Mouse (Mus musculus) CH12.LX (cell line): ENCODE data around the gene Rps27rt. TPM values are rescaled to one million over a fixed set of nuclear protein-coding genes. Genes with fewer than 3 reads are reported as not detected.
"Not testable (repeated sequence)": the region's sequence is repeated elsewhere in the genome, so short reads cannot be mapped to it uniquely, and the experiment has no call there.

Experiments
- DNase-seq: peaks from one replicate; pipeline ENCODE4 v3.0.0-alpha.2; 2013; ENCODE audit errors: extremely low read depth
- H3K27ac ChIP-seq: 2 replicates; pipeline ENCODE4 v1.5.1; 2012; ENCODE audit warnings: low read depth, mild to moderate bottlenecking, control low read depth, moderate library complexity; ENCODE audit not compliant: insufficient read depth
- H3K27me3 ChIP-seq: replicated peaks from 2 replicates; pipeline ENCODE3; 2012; ENCODE audit warnings: inconsistent platforms
- H3K36me3 ChIP-seq, 2 experiments: replicated peaks in 1 of 2; 2 replicates each; pipeline versions ENCODE3 to v1.6.1; 2012; ENCODE audit warnings: inconsistent platforms in 1 of 2, low read length in 1 of 2, mild to moderate bottlenecking in 1 of 2, mixed read lengths in 1 of 2, moderate library complexity in 1 of 2; ENCODE audit not compliant: control insufficient read depth in 1 of 2, insufficient read depth in 1 of 2
- H3K4me1 ChIP-seq, 2 experiments: 2 replicates each; pipeline ENCODE4 v1.6.1; 2012; ENCODE audit warnings: inconsistent platforms in 1 of 2, moderate library complexity in 1 of 2; ENCODE audit not compliant: insufficient read depth in 2 of 2, control insufficient read depth in 1 of 2
- H3K4me2 ChIP-seq: 2 replicates; pipeline ENCODE4 v1.6.1; 2012; ENCODE audit warnings: low read depth, mild to moderate bottlenecking, control low read depth; ENCODE audit not compliant: poor library complexity, insufficient read depth, severe bottlenecking
- H3K4me3 ChIP-seq, 3 experiments: fragments of 150-350 bp in 1 of 3; sonication (generic) in 1 of 3; replicated peaks in 1 of 3; 2 replicates each; pipeline versions ENCODE3 to v1.5.1; 2011 to 2012; ENCODE audit warnings: low read depth in 2 of 3, low read length in 2 of 3, mild to moderate bottlenecking in 2 of 3, moderate library complexity in 2 of 3, control low read depth in 1 of 3, improper control_type of control experiment in 1 of 3, inconsistent platforms in 1 of 3, mixed read lengths in 1 of 3; ENCODE audit not compliant: poor library complexity in 1 of 3
- H3K79me2 ChIP-seq: replicated peaks from 2 replicates; pipeline ENCODE4 v1.6.1; 2012; ENCODE audit warnings: mild to moderate bottlenecking, moderate library complexity; ENCODE audit not compliant: control insufficient read depth, poor library complexity, insufficient read depth, severe bottlenecking; ENCODE audit errors: extremely low read depth
- H3K9ac ChIP-seq: 2 replicates; pipeline ENCODE4 v1.6.1; 2012; ENCODE audit warnings: low read depth, mild to moderate bottlenecking, control low read depth, moderate library complexity; ENCODE audit not compliant: insufficient read depth
- H3K9me3 ChIP-seq: replicated peaks from 2 replicates; pipeline ENCODE3; 2012; ENCODE audit warnings: low read length, inconsistent platforms, mixed read lengths
- E2F4 ChIP-seq: IDR thresholded peaks from 2 replicates; pipeline ENCODE4 v1.6.1; 2011; ENCODE audit warnings: low read depth, low read length, improper control_type of control experiment; ENCODE audit not compliant: insufficient replicate concordance
- GABPA ChIP-seq: IDR thresholded peaks from 2 replicates; pipeline ENCODE4 v1.6.1; 2012; ENCODE audit warnings: low read depth, low read length, improper control_type of control experiment, inconsistent platforms; ENCODE audit not compliant: insufficient replicate concordance
- HCFC1 ChIP-seq: IDR thresholded peaks from 2 replicates; pipeline ENCODE4 v1.6.1; 2012; ENCODE audit warnings: low read depth, mild to moderate bottlenecking, inconsistent platforms, low read length, improper control_type of control experiment
- IRF4 ChIP-seq: IDR thresholded peaks from 2 replicates; pipeline ENCODE4 v1.6.1; 2014; ENCODE audit warnings: low read depth, mild to moderate bottlenecking, inconsistent platforms, low read length, improper control_type of control experiment
- KAT2A ChIP-seq: IDR thresholded peaks from 2 replicates; pipeline ENCODE4 v1.6.1; 2012; ENCODE audit warnings: low read length, improper control_type of control experiment, inconsistent platforms; ENCODE audit not compliant: insufficient replicate concordance
- MAZ ChIP-seq: IDR thresholded peaks from 2 replicates; pipeline ENCODE4 v1.6.1; 2012; ENCODE audit warnings: low read depth, mild to moderate bottlenecking, inconsistent platforms, low read length, improper control_type of control experiment, moderate library complexity
- MXI1 ChIP-seq: IDR thresholded peaks from 2 replicates; pipeline ENCODE4 v1.6.1; 2011; ENCODE audit warnings: mild to moderate bottlenecking, low read depth, low read length, improper control_type of control experiment
- MYC ChIP-seq: IDR thresholded peaks from 2 replicates; pipeline ENCODE4 v1.6.1; 2011; ENCODE audit warnings: low read depth, mild to moderate bottlenecking, improper control_type of control experiment, low read length
- SMC3 ChIP-seq: IDR thresholded peaks from 2 replicates; pipeline ENCODE4 v1.6.1; 2011; ENCODE audit warnings: low read depth, low read length, improper control_type of control experiment
- TCF12 ChIP-seq: IDR thresholded peaks from 2 replicates; pipeline ENCODE4 v1.6.1; 2014; ENCODE audit warnings: low read depth, mild to moderate bottlenecking, inconsistent platforms, low read length, improper control_type of control experiment
- USF1 ChIP-seq: IDR thresholded peaks from 2 replicates; pipeline ENCODE4 v1.6.1; 2014; ENCODE audit warnings: low read depth, mild to moderate bottlenecking, inconsistent platforms, low read length, improper control_type of control experiment
- dilution Hi-C: fragments of 300-500 bp; cut with MboI; formaldehyde crosslinking; loops from 2 replicates; pipeline ENCODE4 v1.14.3; 2020; ENCODE audit warnings: low sequenced_read_pairs; ENCODE audit not compliant: extremely low pct_unique_long_range_greater_than_20kb, extremely low pct_ligation_motif_present
- in situ Hi-C: fragments of 300-500 bp; cut with MboI; formaldehyde crosslinking; loops from 3 replicates; pipeline ENCODE4 v1.14.3; 2019; ENCODE audit warnings: low sequenced_read_pairs, low pct_ligation_motif_present, low pct_unique_long_range_greater_than_20kb, mixed read lengths
- polyA plus RNA-seq: library from polyadenylated mRNA; unstranded; fragments of >175 nt; gene quantifications from 2 replicates; pipeline ENCODE4 v1.2.1, GENCODE M21; 2012; ENCODE audit warnings: low read depth; ENCODE audit not compliant: insufficient read length
- total RNA-seq, 2 experiments: library from RNA; depleted of rRNA; stranded (reverse); fragments of 300-350 nt in 1 of 2; fragments of >200 nt in 1 of 2; gene quantifications; 2 replicates each; pipeline ENCODE4 v1.2.3; 2012 to 2014

Gene Rps27rt
- total RNA-seq (2012; rRNA removed) (132 and 180 TPM in 2 replicates), total RNA-seq (2014; rRNA removed) (418 and 455 TPM in 2 replicates), polyA plus RNA-seq (107 and 121 TPM in 2 replicates)

DNA sequence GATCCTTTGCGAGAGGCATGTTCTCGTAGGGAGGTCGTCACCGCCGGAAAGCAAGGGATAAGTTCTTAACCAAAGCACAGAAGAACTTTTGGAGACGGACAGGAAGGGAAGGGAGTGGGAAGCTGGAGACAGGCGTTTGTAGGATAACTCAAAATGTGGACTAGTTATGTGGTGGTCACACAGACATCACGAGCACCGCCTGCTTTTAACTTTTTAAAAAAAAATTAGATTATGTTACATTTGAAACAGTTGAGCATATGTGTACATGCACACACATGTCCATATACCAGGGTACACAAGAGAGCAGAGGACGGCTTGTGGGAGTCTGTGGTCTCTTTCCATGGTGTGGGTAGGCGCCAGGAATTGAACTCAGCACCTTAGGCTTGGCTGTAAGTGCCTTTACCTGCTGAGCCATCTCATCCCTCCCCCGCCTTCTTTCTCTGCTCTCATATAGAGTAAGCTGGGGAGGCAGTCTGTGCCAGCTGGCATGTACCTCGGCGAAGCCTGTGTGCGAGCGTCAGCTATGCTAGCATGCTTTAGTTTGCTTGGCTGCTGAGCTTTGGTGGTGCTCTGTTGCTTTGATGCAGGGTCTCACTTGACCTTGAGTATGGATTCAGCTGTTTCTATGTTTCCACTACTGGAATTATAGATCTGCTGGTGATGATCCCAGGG lies at the start of gene Rps27rt:
TSS of gene Rps27rt (minus strand) at position 51 of the 672 bp plus-strand sequence.
- Histone ChIP-seq H3K9me3 (peaks cover 4% of the 10 kb centered on the region), H3K27ac (no peak within 1 kb of the TSS), H3K27me3 (peaks cover 31% of the 10 kb centered on the region), H3K9ac (no peak within 1 kb of the TSS), H3K4me3 (no peak within 1 kb of the TSS), H3K79me2 (no peaks in the 10 kb centered on the region), H3K36me3 (no peaks in the 10 kb centered on the region), H3K4me2 (no peak within 1 kb of the TSS), H3K4me1 (peaks cover 1 to 4% of the 10 kb centered on the region in 2 experiments; a peak in 3 of 4 replicates)
- dilution Hi-C loops (no loop called here), in situ Hi-C loops (no loop called here)
- DNase-seq: no peak
- no peak for TF ChIP-seq MAZ
- no peak for TF ChIP-seq USF1
- no peak for TF ChIP-seq MXI1
- TF ChIP-seq MYC: no peak
- TF ChIP-seq E2F4: no peak
- TF ChIP-seq SMC3: no peak
- TF ChIP-seq HCFC1: no peak
- TF ChIP-seq, all 38 proteins: peak for 0

DNA sequence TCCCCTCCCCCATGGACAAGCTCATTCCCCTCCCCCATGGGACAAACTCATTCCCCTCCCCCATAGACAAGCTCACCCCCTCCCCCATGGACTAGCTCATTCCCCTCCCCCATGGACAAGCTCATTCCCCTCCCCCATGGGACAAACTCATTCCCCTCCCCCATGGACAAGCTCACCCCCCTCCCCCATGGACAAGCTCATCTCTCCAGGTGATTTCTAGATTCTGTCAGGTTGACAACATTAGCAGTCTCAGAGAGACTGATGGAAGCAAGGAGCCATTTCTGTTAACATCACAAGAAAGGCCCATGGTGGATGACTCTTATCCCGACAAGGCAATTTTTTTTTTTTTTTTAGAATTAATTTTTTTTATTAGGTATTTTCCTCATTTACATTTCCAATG lies 48.5 kb upstream of the Rps27rt start:
- H3K27ac ChIP-seq, DNase-seq, in situ Hi-C loops: not testable (repeated sequence)

DNA sequence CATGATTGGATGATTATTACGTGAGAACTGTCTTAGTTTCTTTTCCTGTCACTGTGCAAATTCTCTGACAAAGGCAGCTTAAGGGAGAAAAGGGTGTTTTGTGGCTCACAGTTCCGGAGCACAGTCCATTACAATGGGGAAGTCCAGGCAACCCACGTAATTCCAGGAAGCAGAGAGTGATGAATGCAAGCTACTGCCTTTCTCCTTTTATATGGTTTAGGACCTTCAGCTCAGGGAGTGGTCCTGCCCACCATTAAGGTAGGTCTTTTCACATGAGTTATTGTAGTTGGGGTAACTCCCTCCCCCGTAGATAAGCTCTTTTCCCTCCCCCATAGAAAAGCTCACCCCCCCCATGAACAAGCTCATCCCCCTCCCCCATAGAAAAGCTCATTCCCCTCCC lies 48.0 kb upstream of the Rps27rt start:
- Histone ChIP-seq H3K4me3 (no peak overlapping the region), H3K79me2 (no peaks in the 10 kb centered on the region), H3K27me3 (no peaks in the 10 kb centered on the region), H3K9ac (no peak overlapping the region), H3K27ac (no peak overlapping the region), H3K36me3 (no peaks in the 10 kb centered on the region), H3K4me2 (no peak overlapping the region), H3K4me1 (no peaks in the 10 kb centered on the region), H3K9me3 (no peaks in the 10 kb centered on the region)
- TF ChIP-seq IRF4: no peak
- no peak for TF ChIP-seq KAT2A
- no peak for TF ChIP-seq GABPA
- no peak for TF ChIP-seq TCF12
- in situ Hi-C loops: no loop called here
- DNase-seq: no peak
- dilution Hi-C loops: no loop called here

More for the DNA sequence above, 48.5 kb upstream of the Rps27rt start:
- H3K4me2 ChIP-seq, H3K79me2 ChIP-seq, H3K4me1 ChIP-seq, H3K4me3 ChIP-seq, dilution Hi-C loops, H3K27me3 ChIP-seq, H3K9ac ChIP-seq, H3K9me3 ChIP-seq, H3K36me3 ChIP-seq: not testable (repeated sequence)
